Mouse (Mus musculus): ENCODE measurements around the gene Ctps2.

Gene Ctps2

DNA sequence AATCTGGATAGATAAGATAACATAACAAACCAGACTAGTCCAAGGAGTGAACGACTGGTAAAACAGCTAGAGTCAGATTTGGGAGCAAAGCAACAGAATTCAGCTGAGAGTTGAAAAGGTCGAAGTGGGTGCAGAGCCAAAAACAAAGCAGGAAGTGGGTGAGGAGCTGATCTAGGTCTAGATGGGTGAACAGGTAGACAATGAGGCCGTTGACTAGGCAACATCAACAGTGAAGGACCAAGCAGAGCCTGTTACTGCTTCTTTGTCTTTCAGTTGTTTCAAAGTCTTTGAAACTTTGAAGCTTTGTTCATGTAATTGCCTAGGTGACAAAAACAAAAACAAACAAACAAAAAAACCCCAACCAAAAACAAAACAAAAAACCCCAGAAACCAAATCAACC lies 75.2 kb downstream of the Ctps2 start:
- peak; percentile 13 for DNase-seq (ENCODE audit: low spot score)

DNA sequence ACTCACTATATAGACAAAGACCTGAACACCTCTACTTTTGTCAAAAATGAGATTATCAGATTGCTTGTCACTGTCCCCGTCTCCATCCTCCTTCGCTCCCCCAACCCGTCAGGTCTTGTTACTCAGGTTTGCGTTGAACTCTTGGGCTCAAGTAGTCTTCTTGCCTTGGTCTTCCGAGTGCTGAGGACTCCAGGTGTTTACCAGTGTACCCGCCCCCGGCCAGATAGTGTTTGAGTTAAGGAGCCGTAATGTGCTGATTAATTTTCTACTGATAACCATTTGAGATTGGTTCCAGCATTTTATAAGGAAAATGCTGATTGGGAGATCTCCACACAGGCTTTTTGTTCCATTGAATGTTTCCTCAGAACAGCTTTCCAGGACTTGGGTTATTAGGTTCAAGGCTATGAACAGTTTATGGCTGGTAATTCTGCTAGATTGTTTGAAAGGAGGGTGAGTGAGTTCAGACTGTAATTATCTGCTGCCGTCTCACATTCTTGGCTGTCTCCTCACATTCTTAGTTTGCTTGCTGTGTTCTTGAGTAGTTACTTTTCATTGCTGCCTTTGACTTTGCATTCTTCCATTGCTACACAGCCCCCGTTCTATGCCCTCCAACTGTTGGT lies 85.9 kb downstream of the Ctps2 start:
- no peak for DNase-seq (ENCODE audit: low spot score)

DNA sequence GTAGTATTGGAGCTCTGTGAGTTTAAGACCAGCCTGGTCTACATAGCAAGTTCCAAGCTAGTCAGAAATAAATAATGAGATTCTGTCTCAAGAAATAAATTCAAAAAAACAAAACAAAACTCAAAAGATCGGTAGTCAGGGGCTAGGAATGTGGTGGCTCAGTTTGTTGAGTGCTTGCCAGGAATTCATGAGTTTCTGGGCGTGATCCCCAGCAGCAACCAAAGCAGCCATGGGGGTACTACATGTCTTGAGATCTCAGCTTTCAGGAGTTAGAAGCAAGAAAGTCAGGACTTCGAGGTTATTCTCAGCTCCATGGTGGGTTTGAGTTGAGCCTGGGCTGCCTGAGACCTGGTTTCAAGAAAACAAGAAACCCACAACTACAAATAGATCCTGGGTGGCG lies 90.4 kb downstream of the Ctps2 start:
- DNase-seq (ENCODE audit: low spot score) = no peak

DNA sequence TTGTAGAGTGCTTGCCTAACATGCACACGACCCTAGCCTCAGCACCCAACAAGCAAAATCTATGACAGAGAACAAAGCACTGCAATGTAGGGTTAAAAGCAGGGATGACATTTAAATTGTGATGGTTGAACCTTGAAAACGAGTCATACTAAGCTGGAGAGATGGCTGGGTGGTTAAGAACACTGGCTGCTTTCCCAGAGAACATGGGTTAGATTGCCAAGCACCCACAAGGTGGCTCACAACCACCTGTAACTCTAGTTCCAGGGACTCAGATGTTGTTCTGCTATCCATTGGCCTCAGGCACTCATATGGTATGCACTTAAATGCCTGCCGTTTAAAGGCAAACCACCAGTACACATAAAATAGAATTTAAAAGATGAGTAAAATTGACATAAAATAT lies 91.1 kb downstream of the Ctps2 start:
- DNase-seq (ENCODE audit: low spot score) = no peak

DNA sequence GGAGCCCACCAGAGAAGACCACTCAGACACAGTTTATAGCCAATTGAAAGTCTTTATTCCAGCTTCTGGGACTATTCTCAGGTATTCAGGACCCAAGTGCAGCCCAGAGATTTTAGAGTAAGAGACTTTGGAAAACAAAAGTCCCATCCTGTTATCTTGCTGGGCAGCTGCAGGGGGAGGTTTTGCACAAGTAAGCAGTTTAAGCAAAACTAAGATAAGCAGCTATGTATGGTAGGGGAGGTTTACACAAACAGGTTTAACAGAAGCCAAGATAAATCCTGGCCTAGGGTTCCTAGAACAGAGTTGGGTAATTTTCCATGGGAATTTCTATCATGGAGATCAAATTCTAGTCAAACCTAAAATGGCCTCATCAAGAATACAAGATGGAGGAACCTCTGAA lies 126.8 kb downstream of the Ctps2 start:
- no peak for DNase-seq (ENCODE audit: low spot score)

DNA sequence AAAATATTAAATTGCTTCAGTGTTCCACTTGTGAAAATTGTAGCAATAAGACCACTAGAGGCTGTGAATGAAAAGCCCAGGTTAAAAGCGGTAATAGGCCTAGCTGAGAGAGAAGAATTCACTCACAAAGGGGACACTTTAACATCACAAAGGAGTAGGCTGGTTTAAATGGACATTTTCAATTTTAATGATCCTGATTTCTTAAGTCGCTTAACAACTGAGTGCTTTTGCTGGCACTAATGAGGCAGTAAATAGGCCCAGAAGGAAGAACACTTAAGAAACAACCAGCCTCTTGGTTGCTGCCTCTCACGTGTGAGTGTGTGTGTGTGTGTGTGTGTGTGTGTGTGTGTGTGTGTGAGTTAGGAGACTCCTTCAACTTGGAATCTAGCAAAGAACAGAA lies 137.7 kb downstream of the Ctps2 start:
- no peak for DNase-seq (ENCODE audit: low spot score)

DNA sequence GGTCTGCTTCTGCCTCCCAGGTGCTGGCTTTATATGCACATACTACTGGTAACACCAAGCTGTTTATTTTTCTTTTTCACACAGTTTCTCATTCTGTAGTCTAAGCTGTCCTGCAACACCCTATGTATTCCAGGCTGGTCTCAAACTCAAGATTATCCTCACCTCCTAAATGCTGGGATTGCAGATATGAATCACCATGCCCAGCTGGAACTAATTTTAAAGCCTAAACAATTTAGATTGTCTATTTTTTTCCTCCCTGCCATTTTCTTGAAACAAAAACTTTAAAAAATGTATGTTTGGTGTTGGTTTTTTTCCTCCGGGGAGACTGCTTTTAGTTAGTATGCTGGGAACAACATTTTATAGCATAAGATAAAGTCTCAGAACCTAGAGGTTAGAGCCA lies 141.7 kb downstream of the Ctps2 start:
- DNase-seq (ENCODE audit: low spot score) = no peak

DNA sequence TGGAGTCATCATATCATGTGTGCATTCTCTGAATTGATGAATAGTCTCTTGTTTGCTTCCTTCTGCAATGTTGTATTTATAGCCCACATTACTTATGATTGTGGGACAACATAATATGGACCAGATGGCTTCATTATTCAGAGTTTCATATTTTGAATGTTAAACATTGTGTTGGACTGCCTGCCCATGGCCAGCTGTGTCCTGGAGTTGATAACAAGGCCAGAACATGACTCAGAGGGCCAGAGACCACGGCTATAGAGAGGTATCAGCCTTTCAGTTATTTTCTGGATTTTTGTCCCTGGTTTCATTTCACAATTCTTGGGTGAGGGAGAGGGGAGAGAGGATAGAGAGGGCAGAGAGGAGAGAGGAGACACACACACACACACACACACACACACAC lies 162.9 kb downstream of the Ctps2 start:
- no peak for DNase-seq (ENCODE audit: low spot score)
